Mouse (Mus musculus) heart, adult 11 months (tissue): ENCODE results near the gene Ackr3.
A peak's percentile ranks its signal among the peaks of the same experiment; 100 is the strongest.

Source experiments
- DNase-seq: peaks from one replicate; pipeline ENCODE4 v3.0.0; 2022

Gene Ackr3

GRCm38 (mm10) chr1:90231591-90232490 lies 28.1 kb downstream of the Ackr3 start:
- DNase-seq, result no peak

GRCm38 (mm10) chr1:90232491-90232885 lies 28.7 kb downstream of the Ackr3 start:
- DNase-seq, result no peak

DNA sequence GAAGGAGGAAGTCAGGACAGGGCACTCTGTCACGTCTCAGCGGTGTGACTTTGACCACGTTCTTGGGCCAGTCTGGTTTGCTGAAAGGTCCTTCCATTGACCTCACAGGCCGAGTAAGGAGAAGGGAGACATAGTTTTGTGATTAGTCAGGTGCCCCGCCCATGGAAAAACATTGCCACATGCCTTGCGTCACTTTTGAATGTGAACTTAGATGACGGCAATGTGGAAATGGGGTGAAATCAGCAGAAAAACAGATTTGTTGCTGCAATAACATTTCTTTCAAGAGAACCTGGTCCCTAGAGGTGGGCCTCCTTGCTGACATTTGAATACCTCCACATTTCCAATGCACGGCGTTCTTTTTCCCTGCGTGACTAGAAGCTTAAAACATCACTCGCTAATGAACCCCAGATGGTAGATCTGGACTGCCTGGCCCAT lies 30.9 kb downstream of the Ackr3 start:
- DNase-seq, result peak; percentile 97

GRCm38 (mm10) chr1:90236640-90237039 lies 32.9 kb downstream of the Ackr3 start:
- no peak for DNase-seq

GRCm38 (mm10) chr1:90238095-90238888 lies 34.5 kb downstream of the Ackr3 start:
- peak; percentile 98 for DNase-seq

- no peak for DNase-seq
These were observed 35.8 kb downstream of the Ackr3 start for GRCm38 (mm10) chr1:90239336-90240225.

DNA sequence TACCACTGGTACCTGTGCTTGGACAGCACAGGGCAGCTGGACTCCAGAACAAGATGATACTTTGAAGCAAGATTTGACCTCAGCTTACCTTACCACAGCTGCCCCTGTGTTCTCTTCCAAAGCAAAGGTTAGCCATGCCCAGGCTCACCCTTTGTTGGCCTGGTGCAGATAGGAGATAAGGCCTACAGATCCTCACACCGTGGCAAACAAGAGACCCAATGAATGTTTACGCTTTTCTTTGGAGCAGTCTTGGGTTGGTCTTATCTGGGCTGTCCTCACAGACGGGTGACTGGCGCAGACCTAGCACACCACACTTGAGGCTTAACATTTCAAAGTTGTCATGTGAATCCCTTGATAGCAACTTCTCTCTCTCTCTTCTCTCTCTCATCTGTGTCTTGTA lies 36.5 kb downstream of the Ackr3 start:
- no peak for DNase-seq

DNA sequence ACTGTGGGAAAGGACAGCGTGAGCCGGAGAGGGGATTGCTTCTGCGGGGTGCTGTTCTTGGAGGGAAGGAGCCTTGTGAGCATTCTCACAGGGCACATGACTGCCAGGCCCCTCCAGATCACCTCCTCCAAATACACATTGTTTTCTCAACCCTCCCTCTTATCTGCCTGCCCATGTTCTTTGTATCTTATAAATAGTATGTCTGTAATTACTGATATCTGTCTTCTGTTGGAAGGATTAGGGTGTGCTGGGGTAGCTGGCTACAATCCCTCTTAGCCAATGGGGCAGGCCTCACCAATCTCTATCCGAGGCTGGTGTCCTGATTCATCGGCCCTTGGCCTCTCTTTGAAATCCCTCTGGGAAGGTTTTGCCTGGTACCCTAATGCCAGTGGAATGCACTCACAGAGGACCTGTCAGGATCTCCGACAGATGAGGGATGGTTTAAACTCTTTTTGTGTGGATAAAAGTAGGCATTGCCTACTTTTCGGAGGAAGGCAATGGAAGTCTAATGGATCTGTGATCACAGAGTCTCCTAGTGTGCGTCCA lies 38.7 kb downstream of the Ackr3 start:
- no peak for DNase-seq

GRCm38 (mm10) chr1:90244537-90244936 lies 40.8 kb downstream of the Ackr3 start:
- no peak for DNase-seq

DNA sequence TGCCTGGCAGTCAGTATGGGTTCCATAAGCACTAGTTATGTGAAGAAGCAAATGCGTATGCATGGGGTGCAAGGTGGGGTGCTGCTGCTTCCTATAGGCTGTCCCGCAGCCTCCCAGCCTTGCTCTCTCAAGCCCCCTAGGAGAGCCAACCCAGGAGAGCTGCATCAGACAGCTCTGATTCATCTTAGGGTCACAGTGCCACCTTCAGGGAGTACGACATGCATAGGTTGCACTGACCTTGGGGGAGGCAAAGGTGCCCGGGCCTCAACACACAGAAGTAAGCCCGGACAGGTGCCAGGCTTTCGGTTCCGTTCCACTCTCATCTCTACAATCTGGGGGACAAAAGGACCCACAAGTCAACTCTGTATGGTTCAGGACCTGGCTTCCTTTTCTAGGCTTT lies 41.8 kb downstream of the Ackr3 start:
- no peak for DNase-seq

DNA sequence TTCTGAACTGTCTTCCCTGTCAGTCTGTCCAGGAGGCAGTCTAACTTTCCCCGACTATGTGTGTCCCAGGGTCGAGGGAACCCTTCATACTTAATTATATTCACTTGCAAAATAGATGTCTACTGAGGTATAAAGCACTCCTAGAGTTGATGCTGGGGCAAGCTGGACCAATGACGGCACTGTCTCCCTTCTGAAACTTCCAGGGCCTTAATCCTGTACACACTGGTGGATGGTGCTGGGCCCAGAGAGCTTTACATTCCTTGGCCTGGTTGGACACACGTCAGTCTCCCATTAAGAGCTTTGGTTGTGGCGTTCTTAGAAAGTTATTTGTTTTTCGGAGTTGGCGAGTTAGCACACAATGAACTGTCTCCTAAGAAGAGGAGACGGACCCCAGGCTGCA lies 42.3 kb downstream of the Ackr3 start:
- DNase-seq, result no peak

GRCm38 (mm10) chr1:90246800-90247199 lies 43.0 kb downstream of the Ackr3 start:
- DNase-seq, result no peak

DNA sequence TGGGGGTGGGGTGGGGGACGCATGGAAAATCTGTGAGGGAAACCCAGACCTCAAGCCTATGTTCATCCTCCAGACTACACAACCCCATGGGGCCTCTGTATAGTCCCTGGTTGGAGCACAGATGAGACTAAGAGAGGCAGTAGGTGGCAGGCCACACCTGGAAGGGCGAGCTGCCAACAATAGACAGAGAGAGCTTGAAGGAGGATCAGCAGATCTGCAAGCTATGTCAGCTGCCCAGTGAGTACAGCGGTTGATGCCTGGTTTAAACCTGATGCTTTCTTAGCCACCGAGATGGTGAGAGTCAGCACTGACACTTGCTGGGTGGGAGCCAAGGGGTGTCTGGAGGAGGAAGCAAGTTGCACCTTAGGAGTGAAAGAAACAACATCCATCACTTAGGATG lies 43.5 kb downstream of the Ackr3 start:
- DNase-seq, result no peak

DNA sequence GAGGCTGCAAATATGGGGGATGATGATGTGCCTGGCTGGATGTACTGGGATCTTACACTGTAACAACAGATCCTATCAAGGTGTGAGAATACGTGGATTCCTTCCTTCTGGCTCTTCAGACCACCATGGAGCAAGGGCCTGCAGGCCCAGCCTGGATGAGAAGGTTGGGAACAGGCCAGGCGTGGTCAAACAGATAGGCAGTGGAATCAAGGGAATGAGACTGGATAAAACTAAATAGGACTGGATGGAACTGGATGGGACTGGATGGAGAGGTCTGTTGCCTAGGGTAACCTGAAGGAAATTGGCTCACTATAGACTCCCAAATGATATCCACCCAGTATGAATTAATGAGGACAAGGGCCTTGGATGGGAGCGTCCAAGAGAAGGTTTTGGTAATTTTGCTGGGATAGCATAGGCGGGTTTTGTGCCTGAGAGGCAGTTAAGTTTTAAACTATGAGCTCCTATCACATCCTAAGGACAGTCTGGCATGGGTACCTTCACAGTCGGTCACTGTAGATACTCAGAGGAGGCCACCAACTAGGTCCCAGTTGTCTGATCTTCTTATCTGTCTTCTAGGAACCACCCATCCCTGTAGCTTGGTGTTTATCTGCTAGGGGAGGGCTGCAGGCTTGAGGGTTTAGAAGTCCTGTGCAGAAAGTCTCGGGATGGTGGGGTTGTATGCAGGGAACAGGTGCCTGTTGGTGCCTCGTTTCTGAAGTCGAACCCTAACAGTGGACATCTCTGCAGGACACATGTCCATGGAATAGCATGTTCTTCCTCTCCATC lies 44.2 kb downstream of the Ackr3 start:
- DNase-seq, result no peak

- DNase-seq, result no peak
These were observed 45.4 kb downstream of the Ackr3 start for GRCm38 (mm10) chr1:90248966-90249735.

- no peak for DNase-seq
These were observed 46.6 kb downstream of the Ackr3 start for GRCm38 (mm10) chr1:90250419-90250818.

- DNase-seq, result no peak
These were observed 47.4 kb downstream of the Ackr3 start for GRCm38 (mm10) chr1:90251156-90251555.

DNA sequence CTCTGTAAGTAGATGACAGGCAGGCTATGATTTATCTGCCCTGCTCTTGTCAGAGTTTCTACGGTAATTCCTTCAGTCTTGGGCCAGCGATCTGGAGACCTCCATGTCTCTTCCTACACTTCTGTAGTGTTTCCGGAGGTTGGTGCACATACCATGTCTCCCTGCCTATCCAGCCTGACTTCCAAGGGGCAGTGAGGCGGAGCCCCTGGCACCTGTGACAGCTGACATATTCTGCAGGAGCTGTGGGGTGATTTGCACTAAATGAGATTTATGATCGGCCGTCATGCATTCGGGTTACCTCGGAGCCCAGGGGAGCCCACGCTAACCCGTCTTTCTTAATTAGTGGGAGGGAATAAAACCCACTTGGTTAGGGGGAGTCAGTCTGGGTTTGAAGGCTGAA lies 49.7 kb downstream of the Ackr3 start:
- DNase-seq, result no peak

GRCm38 (mm10) chr1:90258253-90258887 lies 54.6 kb downstream of the Ackr3 start:
- DNase-seq, result peak; percentile 98
